Mouse (Mus musculus) forebrain, embryonic 16.5 days (tissue): ENCODE measurements at regions not wholly inside any gene's neighbourhood (a gene's known extent, or its start where the extent isn't known, plus 50 kb on each side); places are given as distances from the start of the nearest gene placed in this dataset.

Experiments
- ATAC-seq: fragments of 200-750 bp; cut with Nextera tagmentation; 2 replicates; pipeline ENCODE4 v1.8.0; 2017; ENCODE audit warnings: mild to moderate bottlenecking, moderate library complexity
- H3K27ac ChIP-seq: fragments of 300-500 bp; sonication (generic); 2 replicates; pipeline ENCODE4 v1.5.1; 2014; ENCODE audit warnings: low read length, control low read depth
- H3K27me3 ChIP-seq: fragments of 300-500 bp; sonication (generic); replicated peaks from 2 replicates; pipeline ENCODE4 v1.6.1; 2014; ENCODE audit warnings: low read length; ENCODE audit not compliant: control insufficient read depth, insufficient read depth
- H3K36me3 ChIP-seq: fragments of 300-500 bp; sonication (generic); 2 replicates; pipeline ENCODE4 v1.6.1; 2014; ENCODE audit not compliant: control insufficient read depth, insufficient read depth
- H3K4me1 ChIP-seq: fragments of 300-500 bp; sonication (generic); replicated peaks from 2 replicates; pipeline ENCODE4 v1.6.1; 2014; ENCODE audit warnings: low read length; ENCODE audit not compliant: control insufficient read depth, insufficient read depth
- H3K4me2 ChIP-seq: fragments of 300-500 bp; sonication (generic); 2 replicates; pipeline ENCODE4 v1.6.1; 2014; ENCODE audit warnings: mild to moderate bottlenecking, low read length, control low read depth
- H3K4me3 ChIP-seq: fragments of 300-500 bp; sonication (generic); replicated peaks from 2 replicates; pipeline ENCODE4 v1.5.1; 2014; ENCODE audit warnings: mild to moderate bottlenecking, low read length, control low read depth
- H3K9ac ChIP-seq: fragments of 300-500 bp; sonication (generic); replicated peaks from 2 replicates; pipeline ENCODE4 v1.6.1; 2014; ENCODE audit warnings: low read depth, low read length, control low read depth
- H3K9me3 ChIP-seq: fragments of 300-500 bp; sonication (generic); 2 replicates; pipeline ENCODE4 v1.6.1; 2016; ENCODE audit warnings: low read length; ENCODE audit not compliant: control insufficient read depth
- WGBS: fragments of 180-500 bp; shearing (Covaris S2); extraction: QIAGEN DNeasy Blood & Tissue Kit; methylation state at CpG from one replicate; pipeline ENCODE4 v1.1.7; 2014; 5-methylcytosine and 5-hydroxymethylcytosine counted together

- no peaks in the 10 kb centered on the region for H3K36me3 ChIP-seq
- WGBS = 54% methylated on average over 7 of the region's 7 CpGs
- no peak for ATAC-seq
These were observed 76.8 kb downstream of the Inhbb start for GRCm38 (mm10) chr1:119345115-119345791.

GRCm38 (mm10) chr1:119344046-119344445, 78.0 kb downstream of the Inhbb start:
- Histone ChIP-seq H3K9ac (no peak overlapping the region), H3K4me1 (peaks cover 7% of the 10 kb centered on the region), H3K4me2 (no peak overlapping the region), H3K36me3 (no peaks in the 10 kb centered on the region), H3K27me3 (no peaks in the 10 kb centered on the region), H3K4me3 (no peak overlapping the region), H3K27ac (no peak overlapping the region), H3K9me3 (no peaks in the 10 kb centered on the region)
- WGBS = 83% methylated on average over 4 of the region's 4 CpGs
- no peak for ATAC-seq

More at GRCm38 (mm10) chr1:119345115-119345791, 76.8 kb downstream of the Inhbb start:
- Histone ChIP-seq H3K4me2 (no peak overlapping the region), H3K9me3 (no peaks in the 10 kb centered on the region), H3K4me1 (peaks cover 7% of the 10 kb centered on the region), H3K9ac (no peak overlapping the region), H3K27ac (no peak overlapping the region), H3K27me3 (no peaks in the 10 kb centered on the region), H3K4me3 (no peak overlapping the region)

- Histone ChIP-seq H3K9ac (no peak overlapping the region), H3K27me3 (no peaks in the 10 kb centered on the region), H3K4me2 (no peak overlapping the region), H3K27ac (no peak overlapping the region), H3K4me3 (no peak overlapping the region), H3K36me3 (no peaks in the 10 kb centered on the region), H3K9me3 (no peaks in the 10 kb centered on the region), H3K4me1 (no peaks in the 10 kb centered on the region)
- no peak for ATAC-seq
- WGBS = 29% methylated on average over 13 of the region's 13 CpGs
These were observed 86.9 kb downstream of the Inhbb start for GRCm38 (mm10) chr1:119335171-119335570.

- no peaks in the 10 kb centered on the region for H3K36me3 ChIP-seq
- no peak overlapping the region for H3K9ac ChIP-seq
- no peaks in the 10 kb centered on the region for H3K9me3 ChIP-seq
- WGBS = 64% methylated on average over 4 of the region's 4 CpGs
- H3K4me1 ChIP-seq = peaks cover 6% of the 10 kb centered on the region; the same call in 1 of the 2 replicates
- no peaks in the 10 kb centered on the region for H3K27me3 ChIP-seq
- H3K4me3 ChIP-seq = no peak overlapping the region
- H3K4me2 ChIP-seq = no peak overlapping the region
- H3K27ac ChIP-seq = no peak overlapping the region
- no peak for ATAC-seq
These were observed 91.2 kb downstream of the Inhbb start for GRCm38 (mm10) chr1:119330751-119331326.

- Histone ChIP-seq H3K9me3 (no peaks in the 10 kb centered on the region), H3K27ac (peak overlapping the region; percentile 90), H3K36me3 (no peaks in the 10 kb centered on the region), H3K27me3 (no peaks in the 10 kb centered on the region), H3K9ac (no peak overlapping the region), H3K4me1 (peaks cover 6% of the 10 kb centered on the region; the same call in 1 of the 2 replicates), H3K4me3 (no peak overlapping the region), H3K4me2 (no peak overlapping the region)
- WGBS = 17% methylated on average over 7 of the region's 7 CpGs
- peak; percentile 79 for ATAC-seq
These were observed 92.2 kb downstream of the Inhbb start for GRCm38 (mm10) chr1:119329693-119330434.

GRCm38 (mm10) chr1:119328921-119329692, 92.9 kb downstream of the Inhbb start:
- H3K27me3 ChIP-seq = no peaks in the 10 kb centered on the region
- no peaks in the 10 kb centered on the region for H3K9me3 ChIP-seq
- H3K4me3 ChIP-seq = no peak overlapping the region
- H3K27ac ChIP-seq = peak overlapping the region; percentile 90
- H3K4me1 ChIP-seq = peaks cover 6% of the 10 kb centered on the region; the same call in 1 of the 2 replicates
- H3K9ac ChIP-seq = peak overlapping the region; percentile 30; the same call in 1 of the 2 replicates
- peak; percentile 94 for ATAC-seq
- peak overlapping the region; percentile 22; the same call in 1 of the 2 replicates for H3K4me2 ChIP-seq
- 2% methylated on average over 15 of the region's 15 CpGs for WGBS
- H3K36me3 ChIP-seq = no peaks in the 10 kb centered on the region

- peaks cover 6% of the 10 kb centered on the region; the same call in 1 of the 2 replicates for H3K4me1 ChIP-seq
- H3K36me3 ChIP-seq = no peaks in the 10 kb centered on the region
- no peak overlapping the region for H3K4me2 ChIP-seq
- 71% methylated on average over 8 of the region's 8 CpGs for WGBS
- ATAC-seq = no peak
- H3K27ac ChIP-seq = no peak overlapping the region
- H3K9ac ChIP-seq = no peak overlapping the region
- no peaks in the 10 kb centered on the region for H3K27me3 ChIP-seq
- H3K9me3 ChIP-seq = no peaks in the 10 kb centered on the region
- H3K4me3 ChIP-seq = no peak overlapping the region
These were observed 97.5 kb downstream of the Inhbb start for GRCm38 (mm10) chr1:119324551-119324950.

GRCm38 (mm10) chr1:119322279-119322995, 99.6 kb downstream of the Inhbb start:
- Histone ChIP-seq H3K9ac (no peak overlapping the region), H3K27me3 (no peaks in the 10 kb centered on the region), H3K4me1 (no peaks in the 10 kb centered on the region), H3K27ac (no peak overlapping the region), H3K4me3 (no peak overlapping the region), H3K4me2 (no peak overlapping the region), H3K9me3 (no peaks in the 10 kb centered on the region), H3K36me3 (no peaks in the 10 kb centered on the region)
- no peak for ATAC-seq
- 86% methylated on average over 10 of the region's 10 CpGs for WGBS
